Mouse (Mus musculus) spleen, adult 2 months (tissue): Measurements from ENCODE around the gene Tesk1.

Experiments used
- CTCF ChIP-seq: fragments of 200-500 bp; IDR thresholded peaks from 2 replicates; pipeline ENCODE4 v1.5.1; 2011; ENCODE audit warnings: mild to moderate bottlenecking, inconsistent platforms; ENCODE audit not compliant: insufficient read depth, insufficient read length, insufficient replicate concordance; ENCODE audit errors: extremely low read depth
- POLR2A ChIP-seq: fragments of 200-500 bp; IDR thresholded peaks from 2 replicates; pipeline ENCODE4 v1.6.1; 2011; ENCODE audit warnings: low read depth, low read length, inconsistent platforms

DNA sequence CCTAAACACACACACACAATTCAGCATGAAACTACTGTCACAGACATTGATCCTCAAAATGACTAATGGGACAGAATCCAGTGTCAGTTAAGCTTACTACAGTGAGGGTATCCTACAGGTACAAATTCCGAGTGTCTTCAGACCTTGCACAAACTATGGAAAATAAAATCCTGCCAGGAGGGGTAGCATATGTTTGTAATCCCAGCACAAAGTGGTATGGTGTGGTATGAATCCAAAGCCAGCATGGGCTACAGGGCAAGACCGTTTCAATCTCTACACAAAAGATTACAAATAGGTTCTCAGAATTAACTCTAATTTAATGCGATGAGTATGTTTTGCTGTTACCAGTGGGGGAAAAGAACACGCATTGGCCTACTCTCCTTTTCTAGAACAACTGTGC, at the start of gene Tesk1:
- TF ChIP-seq CTCF, result no peak
- no peak for TF ChIP-seq POLR2A
